Mouse (Mus musculus): ENCODE measurements around the gene Gm3424. TPM values are rescaled to one million over a fixed set of nuclear protein-coding genes. Genes with fewer than 3 reads are reported as not detected.
A peak's percentile ranks its signal among the peaks of the same experiment; 100 is the strongest.
"Not testable (repeated sequence)": the region's sequence is repeated elsewhere in the genome, so short reads cannot be mapped to it uniquely, and the experiment has no call there.

The Gm3424 gene
- not detected for total RNA-seq (2021)
- long read RNA-seq, experiment 1: 0 reads
- long read RNA-seq, experiment 2: 0 reads

GRCm38 (mm10) chr14:5830229-5830628 lies at the start of gene Gm3424:
Gene Gm3424 (minus strand): TSS chr14:5830329.
- DNase-seq: not testable (repeated sequence)

GRCm38 (mm10) chr14:5879791-5880190 lies 49.7 kb upstream of the Gm3424 start:
- not testable (repeated sequence) for DNase-seq

- peak; percentile 6 for DNase-seq
Measured at GRCm38 (mm10) chr14:5879136-5879535, 49.0 kb upstream of the Gm3424 start.

- not testable (repeated sequence) for DNase-seq
Measured at GRCm38 (mm10) chr14:5855911-5856310, 25.8 kb upstream of the Gm3424 start.

GRCm38 (mm10) chr14:5812699-5813356 lies 17.3 kb downstream of the Gm3424 start:
- DNase-seq: not testable (repeated sequence)

GRCm38 (mm10) chr14:5807882-5808281 lies 22.2 kb downstream of the Gm3424 start, which contains the start of gene Gm3383:
Gene Gm3383 (minus strand): TSS chr14:5807982.
- not testable (repeated sequence) for DNase-seq

Other genes with a start within 250 kb of the Gm3424 start
- not detected for gene Gm8265, start 197.3 kb downstream of the Gm3424 start, total RNA-seq (2021)
- gene Gm9603, start 142.9 kb downstream of the Gm3424 start, total RNA-seq (2021): under 1 TPM in 1 of 2 experiments, not detected in 1; 0.14 TPM
- gene Gm3373, start 88.8 kb downstream of the Gm3424 start, total RNA-seq (2021): 1 to 10 TPM in 1 of 2 experiments, under 1 TPM in 1; 0.35 to 1.4 TPM
- 1 to 10 TPM; 1.9 to 2.6 TPM for gene Gm3383, start 22.3 kb downstream of the Gm3424 start, total RNA-seq (2021)
- gene Gm8237, start 50.1 kb upstream of the Gm3424 start, total RNA-seq (2021): 1 to 10 TPM; 1.0 to 1.5 TPM
- gene Gm3248, start 131.4 kb upstream of the Gm3424 start, total RNA-seq (2021): under 1 TPM; 0.82 to 0.88 TPM
- gene Gm3453, start 148.8 kb upstream of the Gm3424 start, total RNA-seq (2021): not detected
- gene Gm6337, start 227.9 kb upstream of the Gm3424 start, total RNA-seq (2021): not detected

Measured in gastrocnemius, postnatal 10 days (tissue).